Mouse (Mus musculus) right cerebral cortex, postnatal 4 days (tissue): ENCODE measurements around the gene Dbn1.
A peak's percentile ranks its signal among the peaks of the same experiment; 100 is the strongest.

ENCODE experiments used
- DNase-seq: peaks from one replicate; pipeline ENCODE4 v3.0.0-alpha.2; 2022

The Dbn1 gene

DNA sequence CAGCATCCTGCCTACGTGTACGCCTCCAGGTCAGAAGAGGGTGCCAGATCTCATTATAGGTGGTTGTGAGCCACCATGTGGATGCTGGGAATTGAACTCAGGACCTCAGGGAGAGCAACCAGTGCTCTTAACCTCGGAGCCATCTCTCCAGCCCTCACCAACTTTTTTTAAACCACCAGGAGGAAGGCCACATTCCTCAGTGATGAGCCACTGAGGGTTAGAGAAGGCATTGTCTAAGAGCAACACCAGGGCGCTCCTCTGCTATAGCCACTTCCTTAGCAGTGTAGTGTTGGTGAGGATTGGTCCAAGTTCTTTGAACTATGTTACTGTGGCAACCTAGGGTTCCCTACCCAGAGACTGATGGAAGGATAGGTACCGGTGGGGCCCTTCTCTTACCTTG lies 12.2 kb downstream of the Dbn1 start:
- DNase-seq = no peak

DNA sequence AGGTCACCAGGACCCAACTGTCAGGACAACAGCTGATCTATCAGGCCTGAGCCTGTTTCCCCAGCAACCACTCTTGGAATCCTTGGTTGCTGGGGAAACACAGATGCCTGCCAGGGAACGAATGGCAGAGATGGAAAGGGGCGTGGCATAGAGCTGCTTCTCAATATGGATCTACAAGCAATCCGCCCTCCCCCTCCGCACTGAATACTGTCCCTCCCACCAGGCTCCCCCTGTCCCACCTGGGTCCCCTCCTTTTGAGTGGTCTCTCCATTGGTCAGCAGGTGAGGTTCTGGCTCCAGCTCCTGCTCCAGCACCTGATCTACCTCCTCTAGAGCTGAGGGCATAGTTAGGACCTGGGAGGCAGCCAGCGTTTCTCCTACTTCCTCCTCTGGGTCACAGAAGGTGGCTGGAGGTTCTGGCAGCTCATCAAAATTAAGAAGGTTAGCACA lies 13.3 kb downstream of the Dbn1 start:
- DNase-seq = peak; percentile 70

DNA sequence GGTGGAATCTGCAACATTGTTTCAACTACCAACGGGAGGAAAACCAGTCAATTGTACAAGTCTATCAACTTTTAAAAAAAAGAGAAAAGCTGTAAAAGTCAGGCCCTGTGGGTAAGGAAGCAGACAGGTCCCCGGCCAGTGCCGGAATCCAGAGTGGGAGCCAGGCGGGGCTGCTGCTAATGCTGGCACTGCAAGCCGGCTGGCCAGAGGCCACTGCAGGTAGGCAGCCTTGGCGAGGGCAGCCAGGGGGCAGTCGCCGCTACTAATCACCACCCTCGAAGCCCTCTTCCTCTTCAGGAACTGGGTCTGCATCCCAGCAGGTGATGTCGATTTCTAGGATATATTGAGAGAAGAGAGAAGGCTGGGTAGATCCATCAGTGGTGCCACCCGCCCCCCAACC lies 13.9 kb downstream of the Dbn1 start:
- no peak for DNase-seq

DNA sequence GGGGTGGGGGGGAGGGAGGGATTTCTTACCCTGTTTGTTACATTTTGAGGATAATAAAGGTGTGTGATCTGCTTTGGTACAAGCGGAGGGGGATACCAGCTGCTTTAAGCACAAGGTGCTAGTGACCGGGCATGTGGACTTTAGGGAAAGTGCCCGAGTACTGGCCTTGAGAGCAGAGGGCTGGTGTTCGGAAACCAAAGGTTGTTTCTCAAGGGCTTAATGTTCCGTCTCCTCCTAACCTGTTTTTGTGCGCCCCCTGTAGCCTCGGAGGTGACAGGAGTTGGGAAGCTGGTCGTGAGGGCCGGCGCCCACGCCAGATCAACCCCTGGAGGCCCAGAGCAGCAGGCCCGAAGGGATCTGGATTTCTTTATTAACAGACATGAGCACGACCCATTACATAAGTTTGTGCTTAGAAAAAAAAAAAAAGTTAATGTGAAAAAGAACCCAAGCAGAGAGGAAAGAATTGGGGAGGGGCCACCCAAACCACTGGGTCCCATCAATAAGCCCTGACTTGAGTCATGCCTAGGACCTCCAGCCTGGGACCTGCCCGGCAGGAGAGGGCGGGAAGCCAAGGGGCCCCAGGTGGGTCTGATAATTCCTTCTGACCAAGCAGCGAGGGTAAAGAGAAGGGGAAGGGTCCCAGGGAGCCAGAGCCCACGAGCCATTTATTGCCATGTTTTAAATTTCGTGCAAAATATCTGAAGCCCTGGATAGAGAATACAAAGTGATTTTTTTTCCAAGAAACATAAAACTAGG lies 14.7 kb downstream of the Dbn1 start:
- no peak for DNase-seq

DNA sequence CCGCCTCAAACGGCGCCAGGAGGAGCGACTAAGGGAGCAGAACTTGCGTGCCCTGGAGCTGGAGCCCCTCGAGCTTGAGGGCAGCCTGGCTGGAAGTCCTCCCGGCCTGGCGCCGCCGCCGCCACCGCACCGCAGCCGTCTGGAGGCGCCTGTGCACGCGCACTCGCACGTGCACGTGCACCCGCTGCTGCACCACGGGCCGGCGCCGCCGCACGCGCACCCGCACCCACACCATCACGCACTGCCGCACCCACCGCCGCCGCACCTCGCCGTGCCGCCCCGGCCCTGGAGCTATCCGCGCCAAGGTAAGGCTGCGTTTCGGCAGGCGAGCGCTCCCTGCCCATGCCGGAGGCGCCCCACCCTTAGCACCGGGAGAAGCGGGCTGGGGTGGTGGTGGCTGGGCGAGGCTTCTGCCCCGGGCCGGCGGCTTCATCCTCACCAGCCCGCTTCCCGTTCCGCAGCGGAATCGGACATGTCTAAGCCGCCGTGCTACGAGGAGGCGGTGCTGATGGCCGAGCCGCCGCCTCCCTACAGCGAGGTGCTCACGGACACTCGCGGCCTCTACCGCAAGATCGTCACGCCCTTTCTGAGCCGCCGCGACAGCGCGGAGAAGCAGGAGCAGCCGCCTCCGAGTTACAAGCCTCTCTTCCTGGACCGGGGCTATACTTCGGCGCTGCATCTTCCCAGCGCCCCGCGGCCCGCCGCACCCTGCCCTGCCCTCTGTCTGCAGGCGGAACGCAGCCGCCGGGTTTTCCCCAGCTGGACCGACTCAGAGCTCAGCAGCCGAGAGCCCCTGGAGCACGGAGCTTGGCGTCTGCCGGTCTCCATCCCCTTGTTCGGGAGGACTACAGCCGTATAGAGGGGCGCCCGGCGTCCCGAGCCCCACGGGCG lies 15.5 kb downstream of the Dbn1 start:
- peak; percentile 82 for DNase-seq

DNA sequence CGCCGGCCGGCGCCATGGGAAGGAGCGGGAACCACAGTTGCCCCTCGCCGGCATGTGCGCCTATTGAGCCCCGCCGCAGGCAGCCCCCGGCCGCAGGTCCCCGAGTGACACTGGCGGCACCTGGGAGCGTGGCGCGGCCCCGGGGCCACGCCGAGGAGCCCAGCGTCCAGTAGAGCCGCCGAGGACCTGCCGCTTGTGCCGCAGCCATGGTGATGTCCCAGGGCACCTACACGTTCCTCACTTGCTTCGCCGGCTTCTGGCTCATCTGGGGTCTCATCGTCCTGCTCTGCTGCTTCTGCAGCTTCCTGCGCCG lies 16.1 kb downstream of the Dbn1 start:
- no peak for DNase-seq

DNA sequence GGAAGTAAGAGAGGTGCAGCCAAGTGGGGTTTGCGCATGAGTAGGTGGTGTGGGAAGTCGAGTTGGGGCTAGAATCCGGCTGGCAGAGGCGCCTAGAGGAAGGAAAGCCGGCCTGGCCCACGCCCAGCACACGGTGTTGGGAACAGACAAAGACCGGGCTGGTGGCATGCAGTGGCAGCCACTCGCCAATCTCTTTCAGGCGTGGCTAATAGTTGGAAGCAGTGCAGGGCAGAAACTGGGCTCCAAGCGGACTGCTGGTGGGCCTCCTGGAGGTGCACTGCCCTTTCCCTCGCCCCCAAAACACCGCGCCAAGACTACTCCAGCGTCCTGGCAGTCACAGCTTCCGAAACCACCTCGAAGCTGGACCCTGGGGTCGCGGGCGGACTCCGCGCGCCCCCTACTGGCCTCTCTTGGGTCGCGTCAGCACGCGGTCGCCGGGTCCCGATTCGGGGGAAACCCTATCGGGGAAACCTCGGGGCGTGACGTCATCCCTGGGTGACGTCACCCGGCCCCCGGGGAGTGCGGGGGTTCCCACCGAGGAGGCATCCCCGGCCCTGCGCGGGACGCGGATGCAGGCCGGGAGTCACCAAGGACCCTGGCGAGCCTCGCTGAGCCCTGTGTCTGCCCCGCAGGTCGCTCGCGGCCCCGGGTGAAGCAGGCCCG lies 16.6 kb downstream of the Dbn1 start:
- DNase-seq = peak; percentile 93

DNA sequence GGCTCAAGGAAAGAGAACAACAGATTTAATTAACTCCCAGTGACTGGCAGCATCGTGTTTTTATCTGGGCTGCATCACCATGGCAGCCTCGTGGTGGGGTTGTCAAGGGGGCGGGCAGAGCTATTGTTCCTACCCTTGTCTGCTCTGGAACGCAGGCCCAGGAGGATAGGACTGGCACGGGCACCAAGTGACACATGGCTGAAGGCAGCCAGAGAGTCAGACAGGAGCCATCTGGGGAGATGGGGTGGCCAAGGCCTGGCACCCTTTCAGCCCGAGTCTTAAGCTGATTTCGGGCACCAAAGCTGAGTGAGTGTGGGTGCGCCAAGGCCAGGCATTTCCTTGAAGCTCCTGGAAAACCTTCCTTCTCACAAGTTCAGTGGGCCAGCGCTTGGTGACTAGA lies 17.5 kb downstream of the Dbn1 start:
- peak; percentile 60 for DNase-seq

DNA sequence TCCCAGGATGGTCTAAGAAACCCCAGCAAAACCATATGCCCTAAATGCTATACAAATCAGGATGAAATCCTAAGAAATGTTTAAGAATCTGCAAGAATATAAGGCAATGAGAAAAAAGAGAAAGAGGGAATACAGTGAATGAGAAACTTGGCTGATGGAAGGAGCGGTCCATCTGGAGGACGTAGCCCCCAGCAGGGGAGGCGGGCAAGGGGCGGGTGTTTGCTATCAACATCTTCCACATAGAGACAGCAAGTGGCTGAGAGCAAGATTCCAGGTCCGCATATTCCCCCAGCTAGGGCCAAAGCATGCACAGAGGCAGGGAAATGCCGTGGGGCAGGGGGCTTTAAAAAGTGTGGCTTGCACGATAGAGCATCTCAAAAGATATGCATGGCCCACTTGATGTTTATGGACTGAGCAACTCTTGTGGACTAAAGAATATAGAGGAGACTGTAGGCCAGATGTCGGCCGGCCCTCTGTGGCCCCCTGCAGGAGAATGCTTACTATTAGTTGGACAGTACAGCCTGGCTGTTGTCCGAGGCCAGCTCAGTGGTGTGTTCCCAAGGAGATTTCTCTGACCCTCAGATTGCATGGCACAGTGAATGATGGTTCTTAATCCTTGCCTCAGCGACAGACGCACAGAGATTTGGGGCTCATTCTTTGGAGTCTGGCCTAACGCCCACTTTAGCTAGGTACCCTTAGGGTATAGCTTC lies 18.9 kb downstream of the Dbn1 start:
- DNase-seq = no peak

DNA sequence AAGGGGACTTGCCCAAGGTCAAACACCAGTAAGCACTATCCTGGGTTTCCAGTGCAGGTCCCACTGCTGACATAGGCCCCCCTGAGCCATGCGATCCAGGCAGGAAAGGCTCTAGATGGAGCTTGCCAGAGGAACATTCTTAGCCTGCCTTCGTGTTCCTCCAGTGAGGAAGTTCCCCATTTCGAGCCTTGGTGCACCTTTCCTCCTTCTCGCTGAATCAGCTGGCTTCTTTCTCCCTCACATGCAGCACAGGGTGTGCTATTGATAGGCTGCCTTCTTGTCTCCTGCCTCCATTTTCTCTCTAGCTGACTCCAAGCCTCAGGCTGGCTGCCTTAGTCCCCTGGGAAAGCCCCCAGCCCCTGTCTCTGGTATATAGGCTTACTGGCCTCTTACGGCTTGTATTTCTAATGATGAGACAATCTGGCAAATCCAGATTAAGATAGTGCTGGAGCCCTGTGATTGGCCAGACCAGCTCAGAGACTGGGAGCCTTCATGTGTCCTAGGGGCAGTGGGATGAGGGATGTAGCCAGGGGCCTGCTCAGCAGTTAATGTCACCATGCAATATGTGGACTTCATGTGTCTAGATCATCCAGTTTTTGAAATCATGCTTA lies 22.0 kb downstream of the Dbn1 start:
- no peak for DNase-seq

DNA sequence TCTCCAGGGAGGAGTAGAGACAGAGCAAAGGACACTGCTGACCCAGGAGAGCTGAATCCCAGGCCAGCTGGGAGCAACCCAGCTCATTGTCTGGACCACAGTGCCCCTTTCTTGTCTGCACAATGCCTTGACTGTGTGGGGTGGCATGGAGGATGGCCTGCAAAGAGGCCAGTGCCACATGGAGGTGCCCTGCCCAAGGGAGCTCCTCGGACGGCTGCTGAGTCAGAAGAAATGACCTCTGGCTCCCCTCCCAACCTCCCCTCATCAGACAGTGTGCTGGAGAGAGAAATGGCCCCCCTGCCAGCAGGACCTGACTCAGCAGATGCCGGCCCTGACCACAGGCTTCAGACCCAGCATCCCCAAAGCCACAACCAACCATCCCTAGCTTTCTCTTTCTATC lies 22.7 kb downstream of the Dbn1 start:
- no peak for DNase-seq

DNA sequence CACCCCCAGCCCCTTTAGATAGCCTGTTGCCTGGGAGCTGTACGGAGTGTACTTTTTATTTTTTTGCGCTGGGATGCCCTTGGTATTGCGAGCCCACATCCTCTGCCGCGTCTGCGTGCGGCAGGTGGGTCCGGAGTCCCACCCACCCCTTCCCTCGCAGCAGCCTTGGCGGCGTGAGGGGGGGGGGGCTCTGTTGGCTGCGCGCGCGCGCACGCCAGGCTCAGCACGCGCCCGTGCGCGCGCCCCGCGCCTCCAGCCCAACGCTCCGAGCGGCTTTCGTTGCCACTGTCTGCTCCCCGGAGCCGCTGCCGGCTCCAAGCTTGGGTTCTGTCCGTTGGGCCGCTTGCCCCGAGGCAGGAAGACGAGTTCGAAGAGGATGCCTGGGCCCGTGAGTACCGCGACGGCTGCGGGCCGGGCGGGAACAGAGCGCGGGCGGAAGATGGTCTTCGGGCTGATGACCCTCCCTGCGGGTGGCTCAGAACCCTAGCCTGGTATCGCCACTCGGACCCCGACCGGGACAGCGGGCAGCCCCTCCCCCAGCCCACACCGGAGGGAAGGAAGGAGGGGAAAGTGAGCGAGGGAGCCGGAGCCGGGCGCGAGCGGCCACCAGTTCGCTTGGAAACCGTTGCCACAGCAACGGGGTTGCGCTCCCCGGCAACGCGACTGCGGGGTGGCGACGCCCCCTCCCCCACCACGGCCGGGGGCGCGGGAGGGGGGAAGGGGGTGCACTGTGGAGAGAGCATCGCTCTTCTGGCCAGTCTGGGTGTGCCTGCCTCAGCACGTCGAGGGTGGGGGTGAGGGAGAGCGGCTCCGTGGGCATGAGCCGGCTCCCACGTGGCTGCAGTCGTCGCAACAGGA lies 23.7 kb downstream of the Dbn1 start, which contains the start of gene Prr7:
Prr7 (plus strand) TSS at position 241 of the 858 bp plus-strand sequence.
- DNase-seq = peak; percentile 83

DNA sequence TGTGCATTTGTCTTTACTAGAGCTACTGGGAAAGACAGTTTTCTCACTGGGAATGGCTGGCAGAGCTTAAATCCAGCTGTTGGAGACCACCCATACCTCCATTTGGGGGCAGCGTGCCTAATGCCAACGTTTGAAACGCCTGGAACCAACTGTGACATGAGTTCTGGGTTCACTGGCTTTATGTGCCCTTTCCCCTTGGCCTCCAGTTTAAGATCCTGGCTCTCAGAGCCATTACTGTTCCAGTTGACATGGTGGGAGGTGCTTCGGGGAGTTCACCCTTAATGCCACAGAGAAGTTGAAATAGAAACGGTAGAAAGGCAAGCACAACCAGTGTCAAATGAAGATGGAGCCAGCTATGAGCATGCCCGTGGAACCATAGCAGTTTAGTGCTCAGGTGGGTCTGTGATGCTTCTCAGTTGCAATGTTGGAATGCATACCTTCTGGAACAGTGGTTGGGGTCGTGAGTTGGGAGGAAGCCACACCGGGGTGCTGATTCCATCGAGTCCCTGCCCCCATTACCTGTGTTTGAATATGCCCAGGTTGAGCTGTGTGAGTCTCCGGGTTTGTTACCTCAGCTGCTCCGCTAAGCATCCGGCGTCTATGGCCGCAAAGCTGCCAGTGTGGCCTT lies 24.4 kb downstream of the Dbn1 start:
- no peak for DNase-seq

DNA sequence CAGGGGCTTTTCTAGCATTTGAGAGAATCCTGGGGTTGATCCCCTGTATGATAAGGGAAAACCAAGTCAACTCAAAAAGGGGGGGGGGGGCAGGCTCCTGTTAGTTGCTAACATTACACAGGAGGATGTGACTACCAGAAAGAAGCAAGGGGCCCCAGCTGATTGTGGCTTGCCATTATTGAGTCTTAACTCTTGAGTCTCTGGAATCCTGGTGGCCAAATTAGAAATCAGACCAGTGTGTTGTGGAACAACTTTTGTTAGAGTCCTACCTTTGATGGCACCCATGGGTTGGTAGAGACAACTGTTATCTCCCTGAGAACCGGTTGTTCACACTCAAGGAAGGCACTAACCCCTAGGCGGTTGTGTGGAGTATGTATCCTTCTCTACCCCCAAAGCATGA lies 24.9 kb downstream of the Dbn1 start:
- DNase-seq = no peak

DNA sequence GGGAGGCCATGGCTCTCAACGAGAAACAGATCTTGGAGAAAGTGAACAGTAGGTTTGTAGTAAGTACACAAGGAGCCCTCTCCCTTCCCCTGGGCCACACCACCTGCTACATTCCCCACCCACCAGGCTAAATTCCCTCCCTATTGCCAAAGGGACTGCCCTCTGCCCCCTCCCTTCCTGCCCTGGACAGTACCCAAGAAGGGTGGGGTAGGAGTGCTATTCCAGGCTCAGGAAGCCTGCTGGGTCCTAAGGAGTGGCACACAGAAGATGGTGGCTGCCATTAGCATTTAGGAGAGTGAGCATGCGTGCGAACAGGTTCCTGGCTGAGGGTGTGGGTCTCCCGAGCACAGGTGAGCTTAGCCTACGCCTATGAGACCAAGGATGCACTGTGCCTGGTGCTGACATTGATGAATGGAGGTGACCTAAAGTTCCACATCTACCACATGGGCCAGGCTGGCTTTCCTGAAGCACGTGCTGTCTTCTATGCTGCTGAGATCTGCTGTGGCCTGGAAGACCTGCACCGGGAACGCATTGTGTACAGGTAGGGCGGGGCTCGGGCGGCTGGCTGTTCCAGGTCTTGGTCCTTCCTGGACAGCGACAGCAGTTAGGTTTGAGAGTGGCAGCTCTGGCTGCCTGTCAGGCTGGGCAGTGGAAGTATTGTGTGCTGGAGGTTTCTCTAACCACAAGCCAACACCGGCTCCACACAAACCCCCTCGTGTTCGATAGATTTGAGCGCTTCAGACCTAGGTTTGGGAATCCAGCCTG lies 35.9 kb downstream of the Dbn1 start:
- no peak for DNase-seq

DNA sequence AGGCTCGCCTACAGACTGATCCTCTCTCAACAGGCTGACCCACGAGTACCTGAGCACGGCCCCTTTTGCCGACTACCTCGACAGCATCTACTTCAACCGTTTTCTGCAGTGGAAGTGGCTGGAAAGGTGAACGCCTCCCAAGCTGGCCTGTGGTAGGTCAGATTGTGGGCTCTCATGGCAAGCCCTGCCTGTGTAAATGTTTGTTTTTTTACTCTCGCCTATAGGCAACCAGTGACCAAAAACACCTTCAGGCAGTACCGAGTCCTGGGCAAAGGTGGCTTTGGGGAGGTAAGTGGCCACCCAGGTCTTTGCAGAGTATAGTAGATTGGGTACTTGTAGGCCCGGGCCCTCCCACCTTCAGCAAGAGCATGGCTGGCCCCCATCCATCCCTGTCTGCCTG lies 36.6 kb downstream of the Dbn1 start:
- no peak for DNase-seq

DNA sequence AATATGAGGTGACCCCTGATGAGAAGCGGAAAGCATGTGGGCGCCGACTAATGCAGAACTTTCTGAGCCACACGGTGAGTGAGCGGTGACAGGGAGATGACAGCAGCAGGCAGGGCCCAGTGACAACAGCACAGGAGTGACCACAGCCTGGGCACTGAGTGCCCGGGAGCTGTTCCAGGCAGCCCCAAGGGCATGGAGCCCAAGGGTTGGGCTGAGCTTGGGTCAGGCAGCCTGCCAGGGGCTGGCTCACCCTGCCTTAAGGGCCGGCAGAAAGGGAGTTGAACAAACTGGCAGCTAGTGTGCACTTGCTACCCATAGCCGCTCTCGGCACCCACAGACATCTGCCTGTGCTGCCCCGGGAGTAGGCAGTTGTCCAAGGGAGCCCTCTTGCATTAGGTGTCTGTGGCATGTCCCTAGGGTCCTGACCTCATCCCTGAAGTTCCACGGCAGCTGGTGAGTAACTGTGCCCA lies 37.4 kb downstream of the Dbn1 start:
- DNase-seq = peak; percentile 50

DNA sequence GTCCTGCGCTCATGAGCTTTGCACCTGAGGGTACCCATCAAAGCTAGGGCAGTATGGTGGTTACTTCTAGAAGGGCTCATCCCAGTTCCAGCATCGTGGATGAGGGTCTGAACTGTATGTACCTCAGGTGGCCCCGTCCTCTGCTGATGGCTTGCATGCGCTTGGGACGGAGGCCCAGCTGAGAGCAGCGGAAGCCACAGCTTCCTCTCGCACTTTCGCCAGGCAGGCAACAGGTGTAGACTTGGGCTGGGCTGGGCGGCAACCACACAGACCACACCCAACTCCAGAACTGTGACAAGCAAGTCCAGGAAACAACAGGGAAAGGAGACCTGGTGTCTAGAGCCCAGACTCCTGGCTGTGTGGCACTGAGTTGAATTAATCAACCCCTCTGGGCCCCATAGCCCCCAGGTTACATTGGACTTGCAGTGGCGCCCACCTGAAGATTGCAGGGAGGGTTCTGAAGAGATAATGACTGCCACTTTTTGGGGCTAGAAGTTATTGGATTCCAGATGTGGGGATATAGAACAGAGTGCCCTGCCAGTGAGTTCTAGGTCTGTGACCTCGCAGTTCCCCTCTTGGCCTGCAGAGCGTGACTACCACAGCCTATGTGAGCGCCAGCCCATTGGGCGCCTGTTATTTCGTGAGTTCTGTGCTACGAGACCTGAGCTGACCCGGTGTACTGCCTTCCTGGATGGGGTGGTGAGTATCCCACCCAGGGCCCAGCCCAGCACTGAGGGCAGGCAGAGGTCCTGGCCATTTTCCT lies 38.1 kb downstream of the Dbn1 start:
- no peak for DNase-seq

DNA sequence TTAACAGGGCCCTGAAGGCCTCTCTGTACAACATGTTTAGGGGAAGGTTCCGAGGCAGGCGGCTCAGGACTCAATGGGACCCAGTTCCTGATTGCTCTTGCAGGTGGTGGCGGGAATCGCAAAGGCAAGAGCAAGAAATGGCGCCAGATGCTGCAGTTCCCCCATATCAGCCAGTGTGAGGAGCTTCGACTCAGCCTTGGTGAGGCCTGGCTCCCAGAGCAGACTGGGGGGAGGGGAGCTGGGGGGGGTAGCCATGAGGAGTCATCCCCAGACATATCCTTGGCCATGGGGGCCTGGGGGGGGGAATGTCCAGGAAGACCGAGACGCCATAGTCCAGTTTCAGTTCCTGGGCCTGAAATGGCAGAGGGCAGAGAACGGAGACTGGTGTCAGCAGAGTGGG lies 38.7 kb downstream of the Dbn1 start:
- no peak for DNase-seq
